Mouse (Mus musculus) cerebellum, postnatal 25 days (tissue): ENCODE data around the gene Abcb11.
"Not testable (repeated sequence)": the region's sequence is repeated elsewhere in the genome, so short reads cannot be mapped to it uniquely, and the experiment has no call there.

Experiments
- DNase-seq, 2 experiments: peaks; one replicate each; pipeline ENCODE4 v3.0.0; 2021; ENCODE audit warnings: mixed read lengths in 2 of 2

Gene Abcb11

GRCm38 (mm10) chr2:69342496-69343221 is at the start of gene Abcb11:
Gene Abcb11 (minus strand): TSS chr2:69342616.
- DNase-seq: no peak

GRCm38 (mm10) chr2:69386118-69386871 is 43.9 kb upstream of the Abcb11 start:
- no peak for DNase-seq

- DNase-seq: no peak
These were observed 40.4 kb upstream of the Abcb11 start for GRCm38 (mm10) chr2:69382838-69383237.

- DNase-seq: no peak
These were observed 39.3 kb upstream of the Abcb11 start for GRCm38 (mm10) chr2:69381740-69382139.

GRCm38 (mm10) chr2:69380281-69380680 is 37.9 kb upstream of the Abcb11 start, which contains the start of gene Dhrs9:
Gene Dhrs9 (plus strand): TSS chr2:69380445.
- no peak for DNase-seq

GRCm38 (mm10) chr2:69379801-69380200 is 37.4 kb upstream of the Abcb11 start:
- no peak for DNase-seq

- DNase-seq: no peak
These were observed 34.4 kb upstream of the Abcb11 start for GRCm38 (mm10) chr2:69376780-69377179.

GRCm38 (mm10) chr2:69365275-69365674 is 22.9 kb upstream of the Abcb11 start:
- no peak for DNase-seq

- DNase-seq: no peak
These were observed 22.4 kb upstream of the Abcb11 start for GRCm38 (mm10) chr2:69364831-69365230.

GRCm38 (mm10) chr2:69355402-69355801 is 13.0 kb upstream of the Abcb11 start:
- DNase-seq: not testable (repeated sequence)

- no peak for DNase-seq
These were observed 910 bp downstream of the Abcb11 start for GRCm38 (mm10) chr2:69341506-69341905.

GRCm38 (mm10) chr2:69331523-69331922 is 10.9 kb downstream of the Abcb11 start:
- not testable (repeated sequence) for DNase-seq

GRCm38 (mm10) chr2:69328509-69329163 is 13.8 kb downstream of the Abcb11 start:
- DNase-seq: no peak

- DNase-seq: no peak
These were observed 17.3 kb downstream of the Abcb11 start for GRCm38 (mm10) chr2:69324881-69325660.

GRCm38 (mm10) chr2:69323018-69323417 is 19.4 kb downstream of the Abcb11 start:
- DNase-seq: no peak

- DNase-seq: no peak
These were observed 21.0 kb downstream of the Abcb11 start for GRCm38 (mm10) chr2:69321457-69321856.

- DNase-seq: no peak
These were observed 31.1 kb downstream of the Abcb11 start for GRCm38 (mm10) chr2:69311337-69311736.

- DNase-seq: no peak
These were observed 34.3 kb downstream of the Abcb11 start for GRCm38 (mm10) chr2:69308136-69308535.

- DNase-seq: not testable (repeated sequence)
These were observed 41.8 kb downstream of the Abcb11 start for GRCm38 (mm10) chr2:69300568-69300967.

GRCm38 (mm10) chr2:69294508-69294907 is 47.9 kb downstream of the Abcb11 start:
- no peak for DNase-seq

GRCm38 (mm10) chr2:69288989-69289388 is 53.4 kb downstream of the Abcb11 start:
- DNase-seq: no peak

- no peak for DNase-seq
These were observed 66.5 kb downstream of the Abcb11 start for GRCm38 (mm10) chr2:69275875-69276274.
